Mouse (Mus musculus): Measurements from ENCODE around the gene Nprl3.

- TF ChIP-seq CTCF (IDR thresholded peaks at IDR 0.05; ENCODE audit: borderline replicate concordance, extremely low read depth, insufficient read depth, insufficient read length) (no peak), POLR2A (IDR thresholded peaks at IDR 0.05; ENCODE audit: borderline replicate concordance, extremely low read depth, insufficient read depth, insufficient read length, poor library complexity, severe bottlenecking) (no peak)
These were observed 33.1 kb upstream of the Nprl3 start for GRCm38 (mm10) chr11:32300279-32301267.

Measured in brain, embryonic 14.5 days (tissue).